Mouse (Mus musculus) kidney, adult 2 months (tissue): ENCODE measurements around the gene Sfi1. TPM values are rescaled to one million over a fixed set of nuclear protein-coding genes. Genes with fewer than 3 reads are reported as not detected.
"Not testable (repeated sequence)": the region's sequence is repeated elsewhere in the genome, so short reads cannot be mapped to it uniquely, and the experiment has no call there.

ENCODE experiments used
- DNase-seq: peaks from one replicate; pipeline ENCODE4 v3.0.0; 2021
- H3K27ac ChIP-seq: fragments of 200-500 bp; 2 replicates; pipeline ENCODE4 v1.5.1; 2012; ENCODE audit warnings: low read depth, low read length, control low read depth, inconsistent platforms; ENCODE audit not compliant: insufficient read depth
- H3K27me3 ChIP-seq: fragments of 200-500 bp; replicated peaks from 2 replicates; pipeline ENCODE4 v1.6.1; 2012; ENCODE audit warnings: mild to moderate bottlenecking, moderate library complexity, low read length, inconsistent platforms; ENCODE audit not compliant: control insufficient read depth, insufficient read depth
- H3K36me3 ChIP-seq: fragments of 200-500 bp; 2 replicates; pipeline ENCODE4 v1.6.1; 2012; ENCODE audit warnings: mild to moderate bottlenecking, moderate library complexity, low read length, inconsistent platforms; ENCODE audit not compliant: control insufficient read depth, insufficient read depth
- H3K4me1 ChIP-seq: fragments of 200-500 bp; 2 replicates; pipeline ENCODE4 v1.6.1; 2011; ENCODE audit warnings: low read length; ENCODE audit not compliant: control insufficient read depth, insufficient read depth
- H3K4me3 ChIP-seq: fragments of 200-500 bp; 2 replicates; pipeline ENCODE4 v1.5.1; 2011; ENCODE audit warnings: mild to moderate bottlenecking, low read depth, low read length, control low read depth; ENCODE audit not compliant: insufficient read depth
- CTCF ChIP-seq: fragments of 200-500 bp; conservative IDR thresholded peaks from 2 replicates; pipeline ENCODE4 v1.5.1; 2011; ENCODE audit warnings: low read depth, mild to moderate bottlenecking, control low read depth, low read length, moderate library complexity, mixed read lengths; ENCODE audit not compliant: insufficient read depth, insufficient read length
- POLR2A ChIP-seq: fragments of 200-500 bp; IDR thresholded peaks from one replicate; pipeline ENCODE4 v1.6.1; 2011; ENCODE audit warnings: low read depth, low read length, control low read depth
- WGBS: fragments of 180-500 bp; shearing (Covaris S2); methylation state at CpG from one replicate; pipeline ENCODE4 v1.1.7; 2018; 5-methylcytosine and 5-hydroxymethylcytosine counted together
- polyA plus RNA-seq: library from polyadenylated mRNA; depleted of rRNA; stranded (reverse); fragments of >200 nt; gene quantifications from 2 replicates; pipeline ENCODE4 v1.2.3, GENCODE M21; 2012; rRNA removed

Sfi1 gene
- polyA plus RNA-seq, 1 experiment = 17.3 TPM

- Histone ChIP-seq H3K36me3 (no peaks in the 10 kb centered on the region), H3K27me3 (peaks cover 1% of the 10 kb centered on the region; the same call in 1 of the 2 replicates), H3K27ac (no peak overlapping the region), H3K4me1 (no peaks in the 10 kb centered on the region), H3K4me3 (no peak overlapping the region)
- no peak for DNase-seq
- TF ChIP-seq POLR2A (no peak), CTCF (no peak)
- 72% methylated on average over 10 of the region's 10 CpGs for WGBS
Observed at GRCm38 (mm10) chr11:3101875-3102494, 91.3 kb downstream of the Sfi1 start.

GRCm38 (mm10) chr11:3101072-3101874 lies 92.0 kb downstream of the Sfi1 start:
- 76% methylated on average over 25 of the region's 25 CpGs for WGBS
- Histone ChIP-seq H3K27me3 (peaks cover 1% of the 10 kb centered on the region; the same call in 1 of the 2 replicates), H3K4me1 (no peaks in the 10 kb centered on the region), H3K27ac (no peak overlapping the region), H3K4me3 (no peak overlapping the region), H3K36me3 (no peaks in the 10 kb centered on the region)
- no peak for DNase-seq
- TF ChIP-seq POLR2A (no peak), CTCF (no peak)

GRCm38 (mm10) chr11:3100066-3100645 lies 93.1 kb downstream of the Sfi1 start:
- DNase-seq, H3K36me3 ChIP-seq, H3K27ac ChIP-seq, H3K4me3 ChIP-seq, H3K27me3 ChIP-seq, H3K4me1 ChIP-seq: not testable (repeated sequence)
- 77% methylated on average over 12 of the region's 12 CpGs for WGBS

Other genes with a start within 250 kb of the Sfi1 start
- 32.0 and 32.8 TPM in 2 replicates for gene Eif4enif1, start 8.9 kb upstream of the Sfi1 start, polyA plus RNA-seq
- gene Drg1, start 73.0 kb upstream of the Sfi1 start, polyA plus RNA-seq = 25.4 and 28.4 TPM in 2 replicates
- 36.3 and 43.1 TPM in 2 replicates for gene Patz1, start 95.4 kb upstream of the Sfi1 start, polyA plus RNA-seq
- 8.5 and 12.6 TPM in 2 replicates for gene Pik3ip1, start 136.9 kb upstream of the Sfi1 start, polyA plus RNA-seq
- gene Limk2, start 215.7 kb upstream of the Sfi1 start, polyA plus RNA-seq = 41.3 and 48.7 TPM in 2 replicates